Mouse (Mus musculus) spleen, postnatal 10 days (tissue): Measurements from ENCODE around the gene Hist2h3c2.
A peak's percentile ranks its signal among the peaks of the same experiment; 100 is the strongest.
"Not testable (repeated sequence)": the region's sequence is repeated elsewhere in the genome, so short reads cannot be mapped to it uniquely, and the experiment has no call there.

Experiments
- DNase-seq, 2 experiments: peaks; one replicate each; pipeline ENCODE4 v3.0.0; 2021 to 2022; ENCODE audit warnings: low spot score in 2 of 2

The Hist2h3c2 gene

GRCm38 (mm10) chr3:96238954-96239793 lies at the start of gene Hist2h3c2:
TSS of gene Hist2h3c2 (minus strand) at chr3:96239127.
- peak; percentile 76 to 80 for DNase-seq

GRCm38 (mm10) chr3:96287334-96287733 lies 48.4 kb upstream of the Hist2h3c2 start:
- DNase-seq: not testable (repeated sequence)

- no peak for DNase-seq
These were observed 45.5 kb upstream of the Hist2h3c2 start for GRCm38 (mm10) chr3:96284457-96284856.

GRCm38 (mm10) chr3:96280660-96281059 lies 41.7 kb upstream of the Hist2h3c2 start:
- no peak for DNase-seq

GRCm38 (mm10) chr3:96277800-96278624 lies 39.1 kb upstream of the Hist2h3c2 start:
- DNase-seq: peak; percentile 93 to 95

GRCm38 (mm10) chr3:96277428-96277799 lies 38.5 kb upstream of the Hist2h3c2 start:
- peak in 1 of 2 experiments; percentile 93 for DNase-seq

GRCm38 (mm10) chr3:96273591-96274465 lies 34.9 kb upstream of the Hist2h3c2 start:
- peak in 1 of 2 experiments; percentile 48 for DNase-seq

- DNase-seq: peak; percentile 92 to 97
These were observed 30.9 kb upstream of the Hist2h3c2 start, which contains the start of gene Hist2h2bb for GRCm38 (mm10) chr3:96269511-96270474. TSS of gene Hist2h2bb (plus strand) at chr3:96269752.

- peak; percentile 57 to 71 for DNase-seq
These were observed 29.9 kb upstream of the Hist2h3c2 start for GRCm38 (mm10) chr3:96268776-96269378.

GRCm38 (mm10) chr3:96268051-96268775 lies 29.3 kb upstream of the Hist2h3c2 start, which contains the start of gene Hist2h3b:
TSS of gene Hist2h3b (plus strand) at chr3:96268654.
- DNase-seq: peak; percentile 88 to 95

GRCm38 (mm10) chr3:96267541-96267940 lies 28.6 kb upstream of the Hist2h3c2 start:
- DNase-seq: peak in 1 of 2 experiments; percentile 44

GRCm38 (mm10) chr3:96266132-96266710 lies 27.3 kb upstream of the Hist2h3c2 start:
- DNase-seq: peak in 1 of 2 experiments; percentile 34

GRCm38 (mm10) chr3:96264404-96264949 lies 25.6 kb upstream of the Hist2h3c2 start:
- DNase-seq: no peak

GRCm38 (mm10) chr3:96263558-96264403 lies 24.9 kb upstream of the Hist2h3c2 start:
- peak; percentile 61 to 74 for DNase-seq

GRCm38 (mm10) chr3:96262979-96263550 lies 24.1 kb upstream of the Hist2h3c2 start, which contains the start of gene Hist2h4:
TSS of gene Hist2h4 (minus strand) at chr3:96263311.
- DNase-seq: peak; percentile 96 to 99

- DNase-seq: peak; percentile 74 to 84
These were observed 23.4 kb upstream of the Hist2h3c2 start for GRCm38 (mm10) chr3:96262216-96262875.
